In the genomic region with DNA sequence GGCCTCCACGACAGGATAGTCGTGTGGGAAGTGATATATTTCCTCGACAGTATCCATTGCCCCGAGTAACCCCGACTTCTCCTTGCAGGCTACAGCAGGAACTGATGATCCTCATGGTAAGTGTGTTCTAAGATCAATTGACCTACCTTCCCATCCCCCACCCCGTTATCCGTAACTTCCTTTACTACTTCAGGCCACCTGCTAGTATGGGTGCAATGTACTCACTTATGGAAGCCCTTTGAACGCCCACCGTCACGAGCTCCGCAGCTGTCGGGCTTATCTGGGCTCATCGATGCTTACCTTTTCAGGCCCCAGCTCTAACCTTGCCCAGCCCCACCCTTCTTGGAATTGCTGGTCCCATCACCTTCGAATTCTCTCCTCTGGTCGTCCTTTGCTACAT, we compare ENCODE assay signal across 8 mouse cellular contexts. TPM values are rescaled to one million over a fixed set of nuclear protein-coding genes. Genes with fewer than 3 reads are reported as not detected.
A peak's percentile ranks its signal among the peaks of the same experiment; 100 is the strongest.
DNase-seq lines count a peak whose midpoint lies in the region; ATAC-seq and TF ChIP-seq lines count a peak whose summit lies in the region.

No protein-coding gene starts in this region.

- H3K27me3 ChIP-seq in kidney, postnatal 0 days (ENCODE audit: insufficient read depth, low read length), result no peaks in the 10 kb centered on the region
- H3K27me3 ChIP-seq in kidney, adult 2 months (replicated peaks; ENCODE audit: control insufficient read depth, insufficient read depth, low read length), result no peaks in the 10 kb centered on the region
- no peaks in the 10 kb centered on the region for H3K27me3 ChIP-seq in embryonic facial prominence, embryonic 12.5 days
- H3K27me3 ChIP-seq in limb, embryonic 10.5 days (ENCODE audit: low read depth, poor library complexity, severe bottlenecking), result no peaks in the 10 kb centered on the region
- no peaks in the 10 kb centered on the region for H3K27me3 ChIP-seq in neural tube, embryonic 14.5 days (ENCODE audit: control insufficient read depth, insufficient read depth, low read length)

- ATAC-seq in kidney, postnatal 0 days (replicated peaks; ENCODE audit: low FRiP score, low read depth), result no peak
- no peak for ATAC-seq in embryonic facial prominence, embryonic 12.5 days (ENCODE audit: insufficient number of reproducible peaks, insufficient read depth, low FRiP score, low TSS enrichment)
- no peak for ATAC-seq in neural tube, embryonic 14.5 days (ENCODE audit: low read depth)

- H3K4me3 ChIP-seq in kidney, postnatal 0 days (replicated peaks; ENCODE audit: low read depth, low read length), result peak overlapping the region; percentile 81
- no peak overlapping the region for H3K4me3 ChIP-seq in kidney, adult 2 months (ENCODE audit: insufficient read depth, low read depth, low read length)
- H3K4me3 ChIP-seq in embryonic facial prominence, embryonic 12.5 days, result peak overlapping the region; percentile 91
- H3K4me3 ChIP-seq in limb, embryonic 10.5 days, result peak overlapping the region; percentile 99
- H3K4me3 ChIP-seq in neural tube, embryonic 14.5 days (ENCODE audit: low read depth, low read length), result peak overlapping the region; percentile 67

- peaks cover 20% of the 10 kb centered on the region for H3K36me3 ChIP-seq in kidney, postnatal 0 days (ENCODE audit: insufficient read depth, low read length)
- H3K36me3 ChIP-seq in kidney, adult 2 months (ENCODE audit: control insufficient read depth, insufficient read depth, low read length), result no peaks in the 10 kb centered on the region; the same call in 1 of the 2 replicates
- peaks cover 50% of the 10 kb centered on the region for H3K36me3 ChIP-seq in embryonic facial prominence, embryonic 12.5 days
- peaks cover 66% of the 10 kb centered on the region for H3K36me3 ChIP-seq in limb, embryonic 10.5 days
- peaks cover 18% of the 10 kb centered on the region for H3K36me3 ChIP-seq in neural tube, embryonic 14.5 days (ENCODE audit: control insufficient read depth, insufficient read depth, low read length)

- H3K27ac ChIP-seq in kidney, postnatal 0 days, result no peak overlapping the region
- H3K27ac ChIP-seq in kidney, adult 2 months (ENCODE audit: insufficient read depth, low read depth, low read length), result no peak overlapping the region
- peak overlapping the region; percentile 64 for H3K27ac ChIP-seq in embryonic facial prominence, embryonic 12.5 days
- peak overlapping the region; percentile 98 for H3K27ac ChIP-seq in limb, embryonic 10.5 days
- no peak overlapping the region for H3K27ac ChIP-seq in neural tube, embryonic 14.5 days (ENCODE audit: low read depth, low read length)

- DNase-seq in kidney, postnatal 0 days (ENCODE audit: low spot score), result no peak
- DNase-seq in kidney, adult 2 months, result no peak
- peak; percentile 36 for DNase-seq in limb, embryonic 10.5 days (ENCODE audit: low spot score)
- no peak for DNase-seq in spleen, adult 18-20 months
- DNase-seq in T-cell, adult 2 months (ENCODE audit: low spot score), result no peak
- no peak for DNase-seq in adrenal gland, postnatal 36 days

- TF ChIP-seq POLR2A in kidney, adult 2 months (IDR thresholded peaks at IDR 0.05; ENCODE audit: low read depth, low read length), result no peak

- no peak for TF ChIP-seq CTCF in kidney, postnatal 0 days (IDR thresholded peaks at IDR 0.05; ENCODE audit: low read depth)
- no peak for TF ChIP-seq CTCF in kidney, adult 2 months (conservative IDR thresholded peaks at IDR 0.05; ENCODE audit: insufficient read depth, insufficient read length, low read depth, low read length)

- 2% methylated on average over 15 of the region's 15 CpGs for WGBS in kidney, postnatal 0 days
- 2% methylated on average over 15 of the region's 15 CpGs for WGBS in kidney, adult 2 months
- WGBS in embryonic facial prominence, embryonic 12.5 days, result 5% methylated on average over 15 of the region's 15 CpGs
- WGBS in limb, embryonic 10.5 days, result 3% methylated on average over 15 of the region's 15 CpGs
- WGBS in neural tube, embryonic 14.5 days, result 4% methylated on average over 15 of the region's 15 CpGs

- H3K9me3 ChIP-seq in kidney, postnatal 0 days (replicated peaks; ENCODE audit: low read length), result no peaks in the 10 kb centered on the region
- no peaks in the 10 kb centered on the region for H3K9me3 ChIP-seq in embryonic facial prominence, embryonic 12.5 days
- H3K9me3 ChIP-seq in limb, embryonic 10.5 days (replicated peaks), result no peaks in the 10 kb centered on the region
- no peaks in the 10 kb centered on the region for H3K9me3 ChIP-seq in neural tube, embryonic 14.5 days (ENCODE audit: control insufficient read depth, low read length)

- peak overlapping the region; percentile 65 for H3K9ac ChIP-seq in kidney, postnatal 0 days (ENCODE audit: low read depth, low read length)
- peak overlapping the region; percentile 79 for H3K9ac ChIP-seq in embryonic facial prominence, embryonic 12.5 days
- peak overlapping the region; percentile 39; the same call in 1 of the 2 replicates for H3K9ac ChIP-seq in neural tube, embryonic 14.5 days (replicated peaks; ENCODE audit: low read depth, low read length)

- peak overlapping the region; percentile 90 for H3K4me2 ChIP-seq in kidney, postnatal 0 days (ENCODE audit: low read length)
- peak overlapping the region; percentile 80 for H3K4me2 ChIP-seq in embryonic facial prominence, embryonic 12.5 days (replicated peaks)
- H3K4me2 ChIP-seq in neural tube, embryonic 14.5 days (ENCODE audit: low read depth, low read length), result peak overlapping the region; percentile 95

- 0 out of 2 replicates have a peak, but pooled peaks cover 9% of the 10 kb centered on the region for H3K4me1 ChIP-seq in kidney, postnatal 0 days (replicated peaks; ENCODE audit: insufficient read depth, low read length)
- H3K4me1 ChIP-seq in kidney, adult 2 months (ENCODE audit: control insufficient read depth, insufficient read depth, low read length), result peaks cover 3% of the 10 kb centered on the region; the same call in 1 of the 2 replicates
- peaks cover 23% of the 10 kb centered on the region for H3K4me1 ChIP-seq in embryonic facial prominence, embryonic 12.5 days
- H3K4me1 ChIP-seq in limb, embryonic 10.5 days, result peaks cover 23% of the 10 kb centered on the region
- peaks cover 12% of the 10 kb centered on the region for H3K4me1 ChIP-seq in neural tube, embryonic 14.5 days (ENCODE audit: control insufficient read depth, insufficient read depth, low read length)

RNA-seq across cellular contexts. Expression of gene Ube2c, which starts 0.6 kb away (rescaled TPM):
- 132 and 156 TPM in 2 replicates for polyA plus RNA-seq in kidney, postnatal 0 days (2015; fragmentation: Nextera tagmentation; extraction: Ambion mirVana)
- polyA plus RNA-seq in kidney, adult 2 months (2012; rRNA removed), result 6.6 and 7.1 TPM in 2 replicates
- 472 and 488 TPM in 2 replicates for polyA plus RNA-seq in embryonic facial prominence, embryonic 12.5 days (2016; fragmentation: Nextera tagmentation; extraction: Ambion mirVana)
- 607 and 617 TPM in 2 replicates for polyA plus RNA-seq in limb, embryonic 10.5 days (2016; fragmentation: Nextera tagmentation; extraction: Ambion mirVana)
- 30.6 and 38.9 TPM in 2 replicates for polyA plus RNA-seq in neural tube, embryonic 14.5 days (2014; fragmentation: Nextera tagmentation; extraction: Ambion mirVana)
- 10 to 100 TPM in 1 of 2 experiments, 1 to 10 TPM in 1; 7.0 to 10.4 TPM for total RNA-seq in adrenal gland, postnatal 36 days (2021)

RNA-seq across cellular contexts. Expression of gene Tnnc2, which starts 9.5 kb away (rescaled TPM):
- polyA plus RNA-seq in kidney, postnatal 0 days (2015; fragmentation: Nextera tagmentation; extraction: Ambion mirVana), result 0.45 and 1.0 TPM in 2 replicates
- polyA plus RNA-seq in kidney, adult 2 months (2012; rRNA removed), result 124 TPM in 1 of 2 replicates, not detected in the other
- polyA plus RNA-seq in embryonic facial prominence, embryonic 12.5 days (2016; fragmentation: Nextera tagmentation; extraction: Ambion mirVana), result 31.7 and 40.6 TPM in 2 replicates
- polyA plus RNA-seq in limb, embryonic 10.5 days (2016; fragmentation: Nextera tagmentation; extraction: Ambion mirVana), result 0.79 and 1.3 TPM in 2 replicates
- 1.9 and 6.4 TPM in 2 replicates for polyA plus RNA-seq in neural tube, embryonic 14.5 days (2014; fragmentation: Nextera tagmentation; extraction: Ambion mirVana)
- under 1 TPM in 1 of 2 experiments, not detected in 1; 0.53 TPM for total RNA-seq in adrenal gland, postnatal 36 days (2021)

RNA-seq across cellular contexts. Expression of gene Snx21, which starts 15.3 kb away (rescaled TPM):
- 19.9 and 21.7 TPM in 2 replicates for polyA plus RNA-seq in kidney, postnatal 0 days (2015; fragmentation: Nextera tagmentation; extraction: Ambion mirVana)
- polyA plus RNA-seq in kidney, adult 2 months (2012; rRNA removed), result 23.2 and 32.9 TPM in 2 replicates
- 18.3 and 19.6 TPM in 2 replicates for polyA plus RNA-seq in embryonic facial prominence, embryonic 12.5 days (2016; fragmentation: Nextera tagmentation; extraction: Ambion mirVana)
- 9.0 and 12.2 TPM in 2 replicates for polyA plus RNA-seq in limb, embryonic 10.5 days (2016; fragmentation: Nextera tagmentation; extraction: Ambion mirVana)
- 31.6 and 41.1 TPM in 2 replicates for polyA plus RNA-seq in neural tube, embryonic 14.5 days (2014; fragmentation: Nextera tagmentation; extraction: Ambion mirVana)
- 10 to 100 TPM; 29.2 to 35.3 TPM for total RNA-seq in adrenal gland, postnatal 36 days (2021)

RNA-seq across cellular contexts. Expression of gene Dnttip1, which starts 24.5 kb away (rescaled TPM):
- 58.5 and 62.4 TPM in 2 replicates for polyA plus RNA-seq in kidney, postnatal 0 days (2015; fragmentation: Nextera tagmentation; extraction: Ambion mirVana)
- 32.6 and 34.5 TPM in 2 replicates for polyA plus RNA-seq in kidney, adult 2 months (2012; rRNA removed)
- 92.5 and 97.1 TPM in 2 replicates for polyA plus RNA-seq in embryonic facial prominence, embryonic 12.5 days (2016; fragmentation: Nextera tagmentation; extraction: Ambion mirVana)
- 93.1 and 93.2 TPM in 2 replicates for polyA plus RNA-seq in limb, embryonic 10.5 days (2016; fragmentation: Nextera tagmentation; extraction: Ambion mirVana)
- polyA plus RNA-seq in neural tube, embryonic 14.5 days (2014; fragmentation: Nextera tagmentation; extraction: Ambion mirVana), result 49.0 and 56.0 TPM in 2 replicates
- total RNA-seq in adrenal gland, postnatal 36 days (2021), result 10 to 100 TPM; 39.8 to 44.2 TPM

RNA-seq across cellular contexts. Expression of gene Wfdc3, which starts 24.5 kb away (rescaled TPM):
- polyA plus RNA-seq in kidney, postnatal 0 days (2015; fragmentation: Nextera tagmentation; extraction: Ambion mirVana), result 0.64 and 1.1 TPM in 2 replicates
- 0.57 and 1.0 TPM in 2 replicates for polyA plus RNA-seq in kidney, adult 2 months (2012; rRNA removed)
- polyA plus RNA-seq in embryonic facial prominence, embryonic 12.5 days (2016; fragmentation: Nextera tagmentation; extraction: Ambion mirVana), result 0.72 and 1.3 TPM in 2 replicates
- 0.95 and 0.98 TPM in 2 replicates for polyA plus RNA-seq in limb, embryonic 10.5 days (2016; fragmentation: Nextera tagmentation; extraction: Ambion mirVana)
- 0.77 and 1.2 TPM in 2 replicates for polyA plus RNA-seq in neural tube, embryonic 14.5 days (2014; fragmentation: Nextera tagmentation; extraction: Ambion mirVana)
- under 1 TPM; 0.26 to 0.36 TPM for total RNA-seq in adrenal gland, postnatal 36 days (2021)

Comparison
In these comparisons a context has a peak if more than half of its experiments do, and no peak if none do; other contexts are left out.
1. H3K27ac ChIP-seq: peak in embryonic facial prominence, embryonic 12.5 days (single experiment) and limb, embryonic 10.5 days (single experiment); none in kidney, postnatal 0 days (single experiment), kidney, adult 2 months (single experiment) and neural tube, embryonic 14.5 days (single experiment).
2. Peak in every context shown above with its lines, with median percentiles within 50 percentile points of each other: H3K4me2 ChIP-seq and H3K9ac ChIP-seq.